Mouse (Mus musculus) layer of hippocampus, adult 9-11 months (tissue): ENCODE data around the gene Espn.
A peak's percentile ranks its signal among the peaks of the same experiment; 100 is the strongest.

Experiments used
- DNase-seq: peaks from one replicate; pipeline ENCODE4 v3.0.0; 2022

The Espn gene

DNA sequence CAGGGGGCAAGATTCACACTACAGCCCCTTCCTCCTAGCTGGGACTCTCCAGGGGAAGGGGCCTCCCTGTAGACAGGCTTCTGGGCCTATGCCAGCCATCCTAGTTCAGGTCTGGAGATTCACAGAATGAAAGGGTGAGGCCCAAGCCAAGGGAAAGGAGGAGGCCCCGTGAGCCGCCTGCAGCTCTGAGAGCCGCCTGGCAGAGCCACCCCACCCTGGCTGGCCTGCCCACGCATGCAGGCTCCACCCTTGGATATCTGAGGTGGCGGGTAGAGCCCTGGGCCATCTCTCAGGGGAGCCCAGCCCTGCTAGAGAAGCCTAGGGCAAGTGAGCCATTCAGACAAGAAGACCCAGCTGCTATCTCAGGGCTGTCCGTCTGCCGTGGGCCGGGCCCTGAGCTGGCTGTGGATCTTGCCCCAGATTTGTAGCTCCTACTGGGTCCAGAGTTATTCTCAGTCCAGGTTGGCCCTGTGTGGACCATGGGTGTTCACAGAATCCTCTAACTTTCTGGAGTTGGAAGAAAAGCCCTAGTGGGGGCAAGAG lies 59.3 kb downstream of the Espn start:
- no peak for DNase-seq

GRCm38 (mm10) chr4:152090191-152090590 lies 62.0 kb downstream of the Espn start:
- DNase-seq = no peak

DNA sequence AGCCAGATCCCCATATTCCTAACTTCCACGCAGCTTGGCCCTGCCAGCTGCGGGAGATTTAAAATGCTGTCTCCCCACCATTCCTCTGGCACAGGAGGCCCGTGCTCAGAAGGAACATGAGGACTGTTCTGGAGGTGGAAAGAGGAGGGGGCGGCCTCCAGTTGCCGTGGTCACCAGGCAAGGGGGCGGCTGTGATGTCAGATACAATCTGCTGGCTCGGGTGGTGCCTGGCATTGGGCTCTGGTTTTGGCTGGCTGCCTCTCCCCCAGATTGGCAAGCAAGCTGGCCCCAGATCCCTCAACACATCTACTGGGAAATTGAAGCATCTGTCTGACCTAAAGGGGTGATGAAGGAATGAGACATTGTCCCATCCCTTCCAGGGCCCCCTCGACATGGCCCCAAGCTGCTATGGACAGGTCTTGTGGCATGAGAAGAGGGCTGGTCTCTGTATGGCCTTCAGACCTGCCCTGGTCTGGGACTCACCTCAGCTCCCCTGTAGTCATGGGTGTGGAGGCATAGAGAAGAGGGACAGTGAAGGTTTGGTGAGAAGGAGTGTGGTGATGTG lies 63.5 kb downstream of the Espn start:
- peak; percentile 94 for DNase-seq

DNA sequence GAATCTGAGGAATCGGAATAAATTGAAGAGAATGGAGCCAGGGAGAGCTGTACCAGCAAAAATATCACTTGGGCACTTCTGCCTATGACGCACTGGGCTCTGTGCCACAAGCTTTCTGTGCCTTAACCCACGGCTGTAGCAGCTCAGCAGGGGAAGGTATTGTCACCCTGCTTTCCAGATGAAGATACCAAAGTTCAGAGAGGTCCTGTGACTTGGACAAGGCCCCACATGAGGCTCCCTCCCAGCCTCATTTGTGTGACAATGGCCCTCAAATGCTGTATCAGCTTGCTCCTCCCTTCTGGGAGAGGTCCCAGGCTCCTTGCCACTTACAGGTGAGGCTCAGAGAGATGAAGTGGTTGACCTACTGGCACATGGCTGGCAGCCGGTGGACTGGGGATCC lies 64.0 kb downstream of the Espn start:
- no peak for DNase-seq

GRCm38 (mm10) chr4:152087211-152088081 lies 64.7 kb downstream of the Espn start:
- DNase-seq = no peak

DNA sequence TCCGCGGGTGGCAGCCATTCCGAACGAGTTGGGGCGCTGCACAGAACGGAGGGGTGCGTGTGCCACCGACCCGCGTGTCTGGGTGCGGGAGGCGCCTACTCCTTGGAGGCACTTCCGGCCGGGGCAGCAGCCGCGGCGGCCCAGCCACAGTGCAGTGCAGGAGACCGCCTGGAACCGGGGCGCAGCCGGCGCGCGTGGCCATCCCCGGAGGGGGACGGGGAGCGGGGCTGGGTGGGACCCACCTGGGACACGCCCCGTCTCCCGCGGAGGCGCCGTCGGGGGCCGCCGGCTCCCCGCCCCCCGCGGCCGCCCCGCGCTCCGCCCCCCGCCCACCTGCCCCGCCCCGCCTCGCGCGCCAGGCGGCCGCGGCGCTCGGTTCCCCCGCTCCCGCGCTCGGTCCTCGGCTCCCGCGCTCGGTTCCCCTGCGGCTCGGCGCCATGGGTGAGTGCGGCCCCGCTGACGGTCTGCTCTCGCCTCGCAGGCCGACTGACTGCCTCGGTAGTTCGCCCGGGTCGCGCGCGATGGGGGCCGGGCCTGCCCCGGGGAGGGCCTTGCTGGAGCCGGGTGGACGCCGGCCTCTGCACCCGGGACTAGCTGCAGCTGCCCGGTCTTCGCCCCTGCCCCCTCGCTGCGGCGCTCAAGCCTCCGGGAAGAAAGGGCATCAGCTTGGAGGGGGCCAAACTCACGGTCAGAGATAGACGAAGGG lies 65.5 kb downstream of the Espn start:
- no peak for DNase-seq

DNA sequence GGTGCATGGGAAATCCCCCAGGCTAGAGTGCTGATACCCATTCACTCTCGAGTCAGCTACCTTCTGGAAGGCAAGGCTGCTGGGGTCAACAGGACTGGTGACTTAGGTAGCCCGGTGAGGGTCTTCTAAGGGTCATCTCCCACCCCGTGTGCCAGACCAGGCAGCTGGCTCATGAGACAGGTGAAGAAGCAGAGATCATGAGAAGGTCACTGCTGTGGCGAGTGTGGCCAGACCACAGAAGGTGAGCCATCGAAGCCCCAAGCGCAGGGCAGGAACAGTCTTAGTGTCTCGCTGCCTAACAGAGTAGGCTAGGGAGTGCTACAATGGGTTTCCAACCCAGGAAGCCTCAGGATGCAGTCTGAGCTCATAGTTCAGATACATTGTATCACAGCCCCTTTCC lies 67.6 kb downstream of the Espn start:
- DNase-seq = no peak

DNA sequence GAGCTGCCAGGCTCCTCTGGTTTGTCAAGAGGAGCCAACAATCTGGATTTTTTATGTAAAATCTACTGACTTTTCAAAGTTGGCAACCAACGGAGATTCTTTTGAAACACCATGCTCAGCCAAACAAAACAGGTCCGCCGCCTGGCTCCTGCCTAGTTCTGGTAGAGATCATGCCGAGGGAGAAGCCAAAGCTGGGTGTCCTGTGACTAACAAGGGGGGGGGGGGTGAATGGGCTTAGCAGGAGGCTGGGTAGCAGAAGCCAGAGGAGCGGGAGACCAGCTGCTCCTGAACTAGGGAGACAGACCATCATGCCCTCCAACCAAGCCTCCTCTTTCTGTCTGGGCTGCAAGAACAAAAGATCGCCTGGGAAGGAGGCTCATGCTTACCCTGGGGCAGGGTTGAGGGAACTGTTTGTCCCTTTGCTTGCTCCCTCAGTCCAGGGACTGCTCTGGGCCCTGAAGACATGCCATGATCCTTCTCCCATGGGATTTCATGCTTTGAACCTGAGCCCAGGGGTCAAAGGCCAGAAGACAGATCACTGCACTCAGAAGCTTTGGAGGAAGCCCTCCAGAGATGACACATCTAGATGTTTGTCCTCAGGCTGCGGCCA lies 68.5 kb downstream of the Espn start:
- DNase-seq = no peak

DNA sequence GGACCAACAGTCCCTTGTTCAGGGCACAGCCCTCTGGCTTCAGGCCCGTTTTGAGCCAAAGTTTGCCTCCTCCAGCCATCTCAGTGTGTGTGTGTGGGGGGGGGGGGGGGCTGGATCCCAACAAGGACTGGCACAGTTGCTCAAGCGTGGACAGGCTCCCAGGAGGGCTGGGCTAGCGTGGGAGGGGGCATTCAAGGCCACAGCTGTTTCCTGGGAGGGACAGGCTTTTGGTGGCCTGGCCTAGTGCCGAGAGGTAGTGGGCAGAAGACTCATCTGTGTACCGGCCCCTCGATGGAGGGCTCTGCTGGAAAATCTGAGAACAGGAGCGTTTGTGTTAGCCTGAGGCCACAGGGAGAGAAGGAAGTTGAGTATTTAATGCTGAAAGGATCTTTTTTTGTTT lies 72.2 kb downstream of the Espn start:
- no peak for DNase-seq

- DNase-seq = no peak
Observed at GRCm38 (mm10) chr4:152079261-152079660, 72.9 kb downstream of the Espn start.

- no peak for DNase-seq
Observed at GRCm38 (mm10) chr4:152078105-152078530, 74.1 kb downstream of the Espn start.

- DNase-seq = no peak
Observed at GRCm38 (mm10) chr4:152077191-152077590, 75.0 kb downstream of the Espn start.

- DNase-seq = no peak
Observed at GRCm38 (mm10) chr4:152074548-152074947, 77.6 kb downstream of the Espn start.

DNA sequence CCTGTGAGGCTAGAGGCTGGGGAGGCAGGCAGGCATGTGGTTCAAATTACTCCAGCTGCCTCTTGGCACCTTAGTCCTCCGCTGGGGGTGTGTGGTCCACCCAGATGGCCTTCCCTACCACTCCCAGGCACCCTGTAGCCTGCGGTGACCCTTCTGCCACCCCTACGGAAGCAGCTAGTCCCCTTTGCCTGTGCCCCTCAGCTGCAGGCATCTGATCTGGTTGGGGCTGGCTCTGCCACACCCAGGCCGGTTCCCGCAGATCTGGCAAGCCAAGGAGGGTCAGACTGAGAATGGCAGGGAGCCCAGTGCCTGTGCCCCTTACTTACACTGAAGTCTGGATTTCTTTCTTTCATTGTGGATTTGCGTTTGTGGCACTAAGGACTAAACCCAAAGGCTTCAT lies 78.5 kb downstream of the Espn start:
- no peak for DNase-seq

- DNase-seq = no peak
Observed at GRCm38 (mm10) chr4:152072655-152073054, 79.5 kb downstream of the Espn start.

DNA sequence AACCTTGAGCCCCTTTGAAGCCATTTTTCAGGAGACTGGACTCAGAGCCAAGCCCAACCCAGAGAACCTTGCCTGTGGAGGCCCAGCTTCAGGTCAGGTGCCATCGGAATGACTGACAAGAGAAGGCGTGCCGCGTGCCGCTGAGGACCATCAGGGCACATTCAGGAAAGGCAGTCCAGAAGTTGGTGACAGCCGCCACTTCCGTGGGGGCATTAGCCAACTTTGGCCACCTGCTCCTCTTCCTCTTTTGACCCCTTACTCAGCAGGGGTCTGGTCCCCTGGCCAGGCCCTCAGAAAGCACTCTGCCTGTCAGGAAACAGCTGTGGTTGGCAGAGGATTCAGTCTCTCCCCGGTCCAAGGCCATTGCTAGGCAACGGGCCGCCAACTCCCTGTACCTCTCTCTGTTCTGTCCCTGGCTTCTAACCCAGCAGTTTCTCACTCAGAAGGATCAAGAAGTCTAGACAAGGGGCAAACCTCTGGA lies 80.0 kb downstream of the Espn start, which contains the start of gene Plekhg5:
Plekhg5 (plus strand) TSS at position 378 of the 481 bp plus-strand sequence.
- peak; percentile 42 for DNase-seq

GRCm38 (mm10) chr4:152070494-152071396 lies 81.4 kb downstream of the Espn start:
- DNase-seq = no peak
